Mouse (Mus musculus) megakaryocyte, adult 5-6 weeks (primary cell): ENCODE results near the gene Ints11. TPM values are rescaled to one million over a fixed set of nuclear protein-coding genes. Genes with fewer than 3 reads are reported as not detected.

ENCODE experiments used
- total RNA-seq, 2 experiments: library from RNA; stranded (forward) in 1 of 2; stranded (reverse) in 1 of 2; fragments of 153-499, 151-499 nt in 1 of 2; fragments of 221-1000, 200-1000 nt in 1 of 2; gene quantifications; 2 replicates each; pipeline versions ENCODE4 v1.2.3 to v1.2.4; 2015 to 2017

Gene Ints11
- total RNA-seq, 2 experiments from 2014 or later, result 23.0 to 35.0 TPM

Other genes starting within 250 kb of the Ints11 start
- gene Cdk11b, start 244.7 kb upstream of the Ints11 start, total RNA-seq (2015), result 43.2 and 57.8 TPM in 2 replicates
- 48.1 and 81.5 TPM in 2 replicates for gene Cdk11b, start 244.7 kb upstream of the Ints11 start, total RNA-seq (2017)
- not detected in 2 replicates for gene Gm10563, start 224.1 kb upstream of the Ints11 start, total RNA-seq (2015)
- gene Gm10563, start 224.1 kb upstream of the Ints11 start, total RNA-seq (2017), result not detected in 2 replicates
- 0.18 and 0.20 TPM in 2 replicates for gene Mmp23, start 216.2 kb upstream of the Ints11 start, total RNA-seq (2015)
- gene Mmp23, start 216.2 kb upstream of the Ints11 start, total RNA-seq (2017), result 0.22 and 0.94 TPM in 2 replicates
- gene Mib2, start 200.3 kb upstream of the Ints11 start, total RNA-seq (2015), result 5.9 and 6.4 TPM in 2 replicates
- gene Mib2, start 200.3 kb upstream of the Ints11 start, total RNA-seq (2017), result 23.5 and 29.0 TPM in 2 replicates
- gene Fndc10, start 175.2 kb upstream of the Ints11 start, total RNA-seq (2015), result 0.55 and 0.71 TPM in 2 replicates
- 0.26 and 0.45 TPM in 2 replicates for gene Fndc10, start 175.2 kb upstream of the Ints11 start, total RNA-seq (2017)
- 130 and 132 TPM in 2 replicates for gene Ssu72, start 164.7 kb upstream of the Ints11 start, total RNA-seq (2015)
- 125 and 133 TPM in 2 replicates for gene Ssu72, start 164.7 kb upstream of the Ints11 start, total RNA-seq (2017)
- gene Tmem240, start 134.7 kb upstream of the Ints11 start, total RNA-seq (2015), result 0.09 and 0.30 TPM in 2 replicates
- gene Tmem240, start 134.7 kb upstream of the Ints11 start, total RNA-seq (2017), result 0.18 TPM in 1 of 2 replicates, not detected in the other
- gene Atad3a, start 108.5 kb upstream of the Ints11 start, total RNA-seq (2015), result 13.5 and 14.1 TPM in 2 replicates
- 17.8 and 22.9 TPM in 2 replicates for gene Atad3a, start 108.5 kb upstream of the Ints11 start, total RNA-seq (2017)
- gene Vwa1, start 94.8 kb upstream of the Ints11 start, total RNA-seq (2015), result not detected in 2 replicates
- gene Vwa1, start 94.8 kb upstream of the Ints11 start, total RNA-seq (2017), result 0.20 TPM in 1 of 2 replicates, not detected in the other
- 0.07 TPM in 1 of 2 replicates, not detected in the other for gene Tmem88b, start 83.7 kb upstream of the Ints11 start, total RNA-seq (2015)
- not detected in 2 replicates for gene Tmem88b, start 83.7 kb upstream of the Ints11 start, total RNA-seq (2017)
- gene Ankrd65, start 79.1 kb upstream of the Ints11 start, total RNA-seq (2015), result not detected in 2 replicates
- gene Ankrd65, start 79.1 kb upstream of the Ints11 start, total RNA-seq (2017), result not detected in 2 replicates
- 131 and 139 TPM in 2 replicates for gene Mrpl20, start 66.7 kb upstream of the Ints11 start, total RNA-seq (2015)
- gene Mrpl20, start 66.7 kb upstream of the Ints11 start, total RNA-seq (2017), result 49.5 and 50.2 TPM in 2 replicates
- gene Ccnl2, start 57.1 kb upstream of the Ints11 start, total RNA-seq (2015), result 65.8 and 69.8 TPM in 2 replicates
- gene Ccnl2, start 57.1 kb upstream of the Ints11 start, total RNA-seq (2017), result 93.7 and 95.6 TPM in 2 replicates
- 99.7 and 101 TPM in 2 replicates for gene Aurkaip1, start 38.3 kb upstream of the Ints11 start, total RNA-seq (2015)
- gene Aurkaip1, start 38.3 kb upstream of the Ints11 start, total RNA-seq (2017), result 131 and 143 TPM in 2 replicates
- gene Mxra8, start 29.9 kb upstream of the Ints11 start, total RNA-seq (2015), result not detected in 2 replicates
- 1.2 TPM in 2 replicates for gene Mxra8, start 29.9 kb upstream of the Ints11 start, total RNA-seq (2017)
- gene Dvl1, start 22.1 kb upstream of the Ints11 start, total RNA-seq (2015), result 9.8 and 10.8 TPM in 2 replicates
- gene Dvl1, start 22.1 kb upstream of the Ints11 start, total RNA-seq (2017), result 10.5 and 11.3 TPM in 2 replicates
- 0.93 and 1.4 TPM in 2 replicates for gene Tas1r3, start 6.2 kb upstream of the Ints11 start, total RNA-seq (2015)
- gene Tas1r3, start 6.2 kb upstream of the Ints11 start, total RNA-seq (2017), result 0.66 and 1.1 TPM in 2 replicates
- 9.1 and 11.7 TPM in 2 replicates for gene Cptp, start 106 bp upstream of the Ints11 start, total RNA-seq (2015)
- 8.8 and 14.1 TPM in 2 replicates for gene Cptp, start 106 bp upstream of the Ints11 start, total RNA-seq (2017)
- gene Pusl1, start 22.2 kb downstream of the Ints11 start, total RNA-seq (2015), result 11.4 and 14.1 TPM in 2 replicates
- gene Pusl1, start 22.2 kb downstream of the Ints11 start, total RNA-seq (2017), result 8.9 and 11.5 TPM in 2 replicates
- 19.4 and 22.3 TPM in 2 replicates for gene Acap3, start 22.3 kb downstream of the Ints11 start, total RNA-seq (2015)
- gene Acap3, start 22.3 kb downstream of the Ints11 start, total RNA-seq (2017), result 18.0 and 23.7 TPM in 2 replicates
- 65.3 and 67.7 TPM in 2 replicates for gene Ube2j2, start 74.3 kb downstream of the Ints11 start, total RNA-seq (2015)
- 91.4 and 101 TPM in 2 replicates for gene Ube2j2, start 74.3 kb downstream of the Ints11 start, total RNA-seq (2017)
- gene C1qtnf12, start 92.8 kb downstream of the Ints11 start, total RNA-seq (2015), result 30.3 and 40.1 TPM in 2 replicates
- gene C1qtnf12, start 92.8 kb downstream of the Ints11 start, total RNA-seq (2017), result 9.4 and 14.6 TPM in 2 replicates
- 3.5 and 3.6 TPM in 2 replicates for gene B3galt6, start 123.1 kb downstream of the Ints11 start, total RNA-seq (2015)
- 3.5 and 4.0 TPM in 2 replicates for gene B3galt6, start 123.1 kb downstream of the Ints11 start, total RNA-seq (2017)
- 43.6 and 57.5 TPM in 2 replicates for gene Sdf4, start 123.3 kb downstream of the Ints11 start, total RNA-seq (2015)
- 216 and 221 TPM in 2 replicates for gene Sdf4, start 123.3 kb downstream of the Ints11 start, total RNA-seq (2017)
- gene Tnfrsf4, start 144.3 kb downstream of the Ints11 start, total RNA-seq (2015), result 1.5 and 2.1 TPM in 2 replicates
- 1.2 and 2.8 TPM in 2 replicates for gene Tnfrsf4, start 144.3 kb downstream of the Ints11 start, total RNA-seq (2017)
- gene Tnfrsf18, start 156.6 kb downstream of the Ints11 start, total RNA-seq (2015), result 2.7 and 10.3 TPM in 2 replicates
- gene Tnfrsf18, start 156.6 kb downstream of the Ints11 start, total RNA-seq (2017), result 6.0 and 7.2 TPM in 2 replicates
- gene Ttll10, start 189.9 kb downstream of the Ints11 start, total RNA-seq (2015), result not detected in 2 replicates
- gene Ttll10, start 189.9 kb downstream of the Ints11 start, total RNA-seq (2017), result not detected in 2 replicates
- gene 9430015G10Rik, start 240.4 kb downstream of the Ints11 start, total RNA-seq (2015), result 11.7 and 15.7 TPM in 2 replicates
- 20.1 and 27.5 TPM in 2 replicates for gene 9430015G10Rik, start 240.4 kb downstream of the Ints11 start, total RNA-seq (2017)